Mouse (Mus musculus) lung, embryonic 15.5 days (tissue): ENCODE data around the gene Cdh5. TPM values are rescaled to one million over a fixed set of nuclear protein-coding genes. Genes with fewer than 3 reads are reported as not detected.
"Not testable (repeated sequence)": the region's sequence is repeated elsewhere in the genome, so short reads cannot be mapped to it uniquely, and the experiment has no call there.

Source experiments
- ATAC-seq: fragments of 200-750 bp; cut with Nextera tagmentation; 2 replicates; pipeline ENCODE4 v1.8.0; 2017; ENCODE audit warnings: moderate number of reproducible peaks, borderline replicate concordance; ENCODE audit not compliant: low FRiP score, low TSS enrichment; ENCODE audit errors: extremely low read depth
- H3K27ac ChIP-seq: fragments of 300-500 bp; sonication (generic); 2 replicates; pipeline ENCODE4 v1.5.1; 2015; ENCODE audit warnings: moderate library complexity, mild to moderate bottlenecking, inconsistent platforms
- H3K27me3 ChIP-seq: fragments of 300-500 bp; sonication (generic); 2 replicates; pipeline ENCODE4 v1.6.1; 2015; ENCODE audit warnings: inconsistent platforms
- H3K36me3 ChIP-seq: fragments of 300-500 bp; sonication (generic); 2 replicates; pipeline ENCODE4 v1.6.1; 2015; ENCODE audit warnings: inconsistent platforms
- H3K4me1 ChIP-seq: fragments of 300-500 bp; sonication (generic); 2 replicates; pipeline ENCODE4 v1.6.1; 2015; ENCODE audit warnings: inconsistent platforms
- H3K4me2 ChIP-seq: fragments of 300-500 bp; sonication (generic); 2 replicates; pipeline ENCODE4 v1.6.1; 2015; ENCODE audit warnings: inconsistent platforms, mild to moderate bottlenecking, moderate library complexity
- H3K4me3 ChIP-seq: fragments of 300-500 bp; sonication (generic); 2 replicates; pipeline ENCODE4 v1.5.1; 2015; ENCODE audit warnings: mild to moderate bottlenecking, inconsistent platforms
- H3K9ac ChIP-seq: fragments of 300-500 bp; sonication (generic); 2 replicates; pipeline ENCODE4 v1.6.1; 2015; ENCODE audit warnings: inconsistent platforms
- H3K9me3 ChIP-seq: fragments of 300-500 bp; sonication (generic); 2 replicates; pipeline ENCODE4 v1.6.1; 2016; ENCODE audit warnings: inconsistent platforms
- WGBS: fragments of 180-500 bp; shearing (Covaris S2); methylation state at CpG from one replicate; pipeline ENCODE4 v1.1.7; 2015; 5-methylcytosine and 5-hydroxymethylcytosine counted together
- polyA plus RNA-seq: library from polyadenylated mRNA; unstranded; fragments of >200 nt; fragmentation: Nextera tagmentation; extraction: Ambion mirVana; gene quantifications from 2 replicates; pipeline ENCODE4 v1.2.1, GENCODE M21; 2015

Gene Cdh5
- 71.2 and 74.7 TPM in 2 replicates for polyA plus RNA-seq

DNA sequence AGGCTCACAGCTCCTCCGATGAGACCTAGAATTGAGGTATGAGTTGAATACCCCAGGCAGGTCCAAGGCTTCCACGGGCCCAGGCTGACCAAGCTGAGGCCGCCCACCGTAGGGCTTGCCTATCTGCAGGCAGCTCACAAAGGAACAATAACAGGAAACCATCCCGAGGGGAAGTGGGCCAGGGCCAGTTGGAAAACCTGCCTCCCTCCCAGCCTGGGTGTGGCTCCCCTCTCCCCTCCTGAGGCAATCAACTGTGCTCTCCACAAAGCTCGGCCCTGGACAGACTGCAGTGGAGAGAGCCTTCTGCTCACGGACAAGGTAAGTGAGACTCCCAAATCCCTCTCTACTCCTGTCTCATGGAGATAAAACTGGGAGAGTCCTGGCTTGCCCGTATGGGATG lies at the start of gene Cdh5:
Gene Cdh5, plus strand, starts transcription at position 211 of the 400 bp plus-strand sequence.
- no peaks in the 10 kb centered on the region for H3K27me3 ChIP-seq
- peak within 1 kb of the TSS; percentile 37 for H3K9ac ChIP-seq
- H3K9me3 ChIP-seq: no peaks in the 10 kb centered on the region
- H3K4me3 ChIP-seq: peak within 1 kb of the TSS; percentile 37
- H3K4me1 ChIP-seq: peaks cover 37% of the 10 kb centered on the region
- peak; percentile 56 for ATAC-seq
- WGBS: 57% methylated on average over 8 of the region's 8 CpGs
- H3K36me3 ChIP-seq: no peaks in the 10 kb centered on the region
- peak within 1 kb of the TSS; percentile 91 for H3K27ac ChIP-seq
- peak within 1 kb of the TSS; percentile 42; the same call in 1 of the 2 replicates for H3K4me2 ChIP-seq

GRCm38 (mm10) chr8:104059922-104060321 lies 41.5 kb upstream of the Cdh5 start:
- Histone ChIP-seq H3K9ac (no peak overlapping the region), H3K4me3 (no peak overlapping the region), H3K4me2 (no peak overlapping the region), H3K9me3 (no peaks in the 10 kb centered on the region), H3K4me1 (peaks cover 6% of the 10 kb centered on the region; the same call in 1 of the 2 replicates), H3K27me3 (no peaks in the 10 kb centered on the region), H3K27ac (no peak overlapping the region), H3K36me3 (no peaks in the 10 kb centered on the region)
- no peak for ATAC-seq
- 57% methylated on average over 5 of the region's 5 CpGs for WGBS

- no peaks in the 10 kb centered on the region for H3K27me3 ChIP-seq
- no peak for ATAC-seq
- 79% methylated on average over 7 of the region's 7 CpGs for WGBS
Measured at GRCm38 (mm10) chr8:104060446-104060845, 41.0 kb upstream of the Cdh5 start.

DNA sequence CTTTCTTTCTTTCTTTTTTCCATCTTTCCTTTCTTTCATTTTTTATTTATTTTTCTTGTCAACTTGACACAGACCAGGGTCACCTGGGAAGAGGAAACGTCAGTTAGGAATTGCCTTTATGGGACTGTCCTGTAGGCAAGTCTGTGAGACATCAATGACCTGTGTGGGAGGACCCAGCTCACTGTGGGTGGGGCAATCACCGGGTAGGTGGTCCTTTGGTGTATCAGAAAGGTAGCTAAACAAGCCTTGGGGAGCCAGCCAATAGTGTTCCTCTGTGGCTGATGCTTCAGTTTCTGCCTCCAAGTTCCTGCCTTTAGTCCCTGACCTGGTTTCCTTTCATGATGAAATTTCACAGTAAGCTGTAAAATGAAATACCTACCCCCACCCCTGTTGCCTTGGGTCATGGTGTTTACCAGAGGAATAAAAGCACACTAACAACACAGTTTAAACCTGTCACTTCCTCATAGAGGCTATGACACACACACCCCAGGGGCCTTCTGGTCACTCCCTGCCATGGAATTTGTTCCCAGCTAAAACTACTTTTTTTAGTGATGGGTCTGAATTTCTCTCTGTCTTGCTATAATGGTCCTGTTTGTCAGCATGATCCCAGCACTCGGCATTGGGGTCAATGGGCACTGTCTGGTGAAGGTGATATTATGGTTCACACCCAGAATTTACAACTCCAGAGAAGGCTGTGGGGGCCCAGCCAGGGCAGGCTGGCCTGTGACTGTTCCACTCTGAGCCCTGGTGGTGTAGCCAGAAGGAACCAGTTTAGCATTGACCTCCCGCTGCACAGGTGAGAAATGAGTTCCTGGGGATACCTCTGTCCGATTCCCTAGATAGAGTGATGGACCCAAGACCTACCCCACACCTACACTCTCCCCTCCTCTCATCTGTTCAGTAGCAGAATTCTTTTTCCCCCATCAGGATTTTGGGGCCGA lies 40.1 kb upstream of the Cdh5 start:
- ATAC-seq: no peak
- Histone ChIP-seq H3K4me3 (no peak overlapping the region), H3K4me2 (no peak overlapping the region), H3K9ac (no peak overlapping the region), H3K36me3 (no peaks in the 10 kb centered on the region), H3K27me3 (no peaks in the 10 kb centered on the region), H3K9me3 (no peaks in the 10 kb centered on the region), H3K27ac (peak overlapping the region; percentile 33; the same call in 1 of the 2 replicates), H3K4me1 (peaks cover 6% of the 10 kb centered on the region; the same call in 1 of the 2 replicates)
- 65% methylated on average over 6 of the region's 6 CpGs for WGBS

More at GRCm38 (mm10) chr8:104060446-104060845, 41.0 kb upstream of the Cdh5 start:
- Histone ChIP-seq H3K4me1 (peaks cover 6% of the 10 kb centered on the region; the same call in 1 of the 2 replicates), H3K9me3 (no peaks in the 10 kb centered on the region), H3K4me2 (no peak overlapping the region), H3K4me3 (no peak overlapping the region), H3K9ac (no peak overlapping the region), H3K27ac (no peak overlapping the region), H3K36me3 (no peaks in the 10 kb centered on the region)

DNA sequence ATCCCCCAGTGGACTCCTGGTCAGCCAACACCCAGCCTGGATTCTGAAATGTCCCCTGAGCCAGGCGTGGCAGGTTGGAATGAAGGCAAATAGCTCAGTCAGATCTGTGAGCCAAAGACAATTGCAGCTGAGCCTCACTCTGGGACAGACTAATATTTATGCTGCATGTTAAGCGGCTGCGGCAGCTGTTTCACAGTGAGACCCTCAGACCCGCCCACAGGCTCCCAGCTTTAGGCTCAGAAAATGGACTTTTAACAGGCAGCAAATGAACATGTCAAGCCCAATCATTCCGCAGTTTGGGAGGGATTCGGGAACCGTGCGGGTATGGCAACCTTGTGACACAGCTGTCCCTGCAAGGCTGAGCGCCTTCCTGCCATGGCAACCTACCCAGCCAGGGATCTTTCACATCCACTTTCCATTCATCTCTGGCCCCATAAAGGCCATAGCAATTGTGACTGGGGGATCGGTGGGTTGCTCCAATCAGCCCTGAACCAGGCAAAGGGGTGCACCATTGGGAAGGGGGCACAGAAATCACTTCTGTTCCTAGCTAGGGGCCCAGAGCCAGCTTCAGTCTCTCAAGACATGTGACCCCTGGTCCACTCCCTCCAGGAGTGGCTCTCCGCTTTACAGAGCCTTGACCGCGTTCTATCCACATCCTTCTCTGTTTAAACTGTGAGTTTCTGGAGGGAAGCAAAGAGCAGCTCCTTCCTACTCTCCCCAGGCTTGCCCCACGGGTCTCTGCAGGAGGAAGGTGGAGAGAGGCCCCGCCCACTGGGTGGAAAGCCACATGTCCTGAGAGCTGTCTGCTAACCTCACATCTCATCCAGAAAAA lies 39.2 kb upstream of the Cdh5 start:
- 52% methylated on average over 15 of the region's 15 CpGs for WGBS
- Histone ChIP-seq H3K27ac (peak overlapping the region; percentile 33; the same call in 1 of the 2 replicates), H3K27me3 (no peaks in the 10 kb centered on the region), H3K4me1 (peaks cover 6% of the 10 kb centered on the region), H3K9me3 (no peaks in the 10 kb centered on the region), H3K9ac (no peak overlapping the region), H3K4me3 (no peak overlapping the region), H3K36me3 (no peaks in the 10 kb centered on the region), H3K4me2 (no peak overlapping the region)
- ATAC-seq: 0 out of 2 replicates have a peak, but pooled peaks have one; percentile 13

GRCm38 (mm10) chr8:104065223-104065622 lies 36.2 kb upstream of the Cdh5 start:
- H3K27ac ChIP-seq: no peak overlapping the region
- no peaks in the 10 kb centered on the region for H3K9me3 ChIP-seq
- H3K4me1 ChIP-seq: peaks cover 6% of the 10 kb centered on the region
- H3K4me2 ChIP-seq: no peak overlapping the region
- no peaks in the 10 kb centered on the region for H3K27me3 ChIP-seq
- ATAC-seq: no peak
- WGBS: 62% methylated on average over 7 of the region's 7 CpGs
- H3K9ac ChIP-seq: no peak overlapping the region
- H3K4me3 ChIP-seq: no peak overlapping the region
- no peaks in the 10 kb centered on the region for H3K36me3 ChIP-seq

GRCm38 (mm10) chr8:104065906-104066518 lies 35.4 kb upstream of the Cdh5 start:
- Histone ChIP-seq H3K27ac (no peak overlapping the region), H3K27me3 (no peaks in the 10 kb centered on the region), H3K9me3 (no peaks in the 10 kb centered on the region), H3K9ac (no peak overlapping the region), H3K4me1 (peaks cover 6% of the 10 kb centered on the region), H3K4me3 (no peak overlapping the region), H3K36me3 (no peaks in the 10 kb centered on the region), H3K4me2 (no peak overlapping the region)
- ATAC-seq: no peak
- 82% methylated on average over 9 of the region's 9 CpGs for WGBS

DNA sequence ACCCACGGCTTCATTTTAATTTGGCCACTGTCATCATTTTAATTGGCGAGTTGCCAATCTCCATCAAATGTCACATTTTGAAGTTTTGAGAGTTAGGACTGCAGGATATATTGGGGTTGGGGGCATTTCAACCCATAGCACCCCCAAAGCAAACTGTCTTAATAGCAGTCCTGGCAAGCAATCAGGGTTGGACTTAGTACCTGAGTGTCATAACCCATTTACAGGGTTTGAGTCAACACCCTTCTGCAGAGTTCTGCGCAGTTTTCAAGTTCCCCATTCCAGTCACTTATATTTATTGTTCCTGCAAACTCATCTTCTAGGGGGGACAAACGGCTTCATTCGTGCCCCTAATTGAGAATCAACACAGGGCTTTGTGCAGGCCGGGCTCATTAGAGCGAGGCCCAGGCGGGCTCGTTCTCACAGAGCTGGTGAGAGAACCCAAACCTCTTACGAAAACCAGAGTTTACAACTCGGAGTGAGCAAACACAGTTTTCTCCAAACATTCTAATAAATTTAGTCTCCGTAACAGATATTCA lies 34.0 kb upstream of the Cdh5 start:
- Histone ChIP-seq H3K27ac (no peak overlapping the region), H3K4me3 (no peak overlapping the region), H3K4me2 (no peak overlapping the region), H3K27me3 (no peaks in the 10 kb centered on the region), H3K9me3 (no peaks in the 10 kb centered on the region), H3K9ac (no peak overlapping the region), H3K4me1 (no peaks in the 10 kb centered on the region; the same call in 1 of the 2 replicates), H3K36me3 (no peaks in the 10 kb centered on the region)
- WGBS: 70% methylated on average over 12 of the region's 12 CpGs
- ATAC-seq: no peak

DNA sequence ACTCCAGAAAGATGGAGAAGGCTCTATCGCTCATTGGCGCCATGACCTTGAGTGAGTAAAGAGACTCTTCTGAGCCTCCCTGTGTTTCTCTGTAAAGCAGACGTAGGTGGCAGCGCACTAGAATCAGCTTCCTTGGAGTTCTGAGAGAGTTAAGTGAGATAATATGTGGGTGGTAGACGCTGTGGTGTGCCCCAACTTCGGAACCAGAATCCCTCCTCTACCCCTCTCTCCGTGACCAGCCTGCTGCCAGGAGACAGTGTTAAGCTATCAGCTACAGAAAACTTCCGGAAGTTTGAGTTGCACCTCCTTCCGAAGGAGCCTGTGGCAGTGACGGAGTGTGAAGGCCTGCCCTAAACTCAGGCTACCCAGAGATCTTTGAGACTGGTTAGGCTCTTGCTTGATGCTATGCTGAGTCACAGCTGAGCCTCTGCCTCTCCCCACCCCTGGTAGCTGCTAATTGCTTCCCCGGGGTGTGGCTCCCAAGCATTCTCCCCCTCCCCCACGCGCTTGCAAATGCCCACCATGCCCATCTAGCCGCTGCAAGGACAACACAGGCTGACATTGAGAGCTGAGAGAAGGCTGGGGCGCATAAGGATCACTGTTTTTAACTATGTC lies 32.9 kb upstream of the Cdh5 start:
- WGBS: 69% methylated on average over 15 of the region's 15 CpGs
- Histone ChIP-seq H3K4me2 (no peak overlapping the region), H3K4me1 (no peaks in the 10 kb centered on the region; the same call in 1 of the 2 replicates), H3K9me3 (no peaks in the 10 kb centered on the region), H3K27me3 (no peaks in the 10 kb centered on the region), H3K9ac (no peak overlapping the region), H3K36me3 (no peaks in the 10 kb centered on the region), H3K4me3 (no peak overlapping the region), H3K27ac (no peak overlapping the region)
- ATAC-seq: no peak

DNA sequence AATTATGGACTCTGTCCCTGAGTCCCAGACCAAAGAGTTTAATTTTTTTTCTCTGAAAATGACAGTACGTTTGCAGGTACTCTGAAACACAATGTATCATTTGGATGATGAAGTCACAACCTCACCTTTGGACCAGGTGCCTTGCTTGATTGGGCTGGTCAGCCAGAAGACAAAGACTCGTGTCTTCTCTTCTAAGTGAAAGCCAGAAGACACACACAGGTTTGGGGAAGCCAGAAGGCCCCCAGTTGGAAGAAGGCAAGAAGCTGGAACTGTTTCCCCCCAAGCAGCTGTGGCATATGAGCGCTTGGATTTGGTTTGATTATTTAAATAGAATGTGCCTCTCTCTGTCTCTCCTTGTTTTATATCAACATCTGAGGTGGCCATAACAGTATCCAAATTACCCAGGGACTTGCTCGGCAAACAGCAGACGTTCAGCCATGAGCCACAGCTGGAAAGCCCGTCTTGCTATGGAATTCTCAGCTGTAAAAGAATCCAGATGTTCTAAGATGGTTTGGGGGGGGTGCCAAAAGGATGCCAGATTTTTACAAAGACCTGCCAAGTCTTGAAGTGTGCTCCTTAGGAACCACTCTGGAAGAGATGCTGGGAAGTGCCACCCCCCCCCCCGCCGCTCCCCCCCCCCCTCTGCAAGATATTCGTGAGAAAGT lies 31.1 kb upstream of the Cdh5 start:
- H3K27me3 ChIP-seq, H3K27ac ChIP-seq, H3K4me1 ChIP-seq, ATAC-seq, H3K4me3 ChIP-seq, H3K9me3 ChIP-seq, H3K4me2 ChIP-seq, H3K9ac ChIP-seq, H3K36me3 ChIP-seq: not testable (repeated sequence)
- 63% methylated on average over 9 of the region's 9 CpGs for WGBS
